Mouse (Mus musculus): Measurements from ENCODE around the gene Pafah1b2.

DNA sequence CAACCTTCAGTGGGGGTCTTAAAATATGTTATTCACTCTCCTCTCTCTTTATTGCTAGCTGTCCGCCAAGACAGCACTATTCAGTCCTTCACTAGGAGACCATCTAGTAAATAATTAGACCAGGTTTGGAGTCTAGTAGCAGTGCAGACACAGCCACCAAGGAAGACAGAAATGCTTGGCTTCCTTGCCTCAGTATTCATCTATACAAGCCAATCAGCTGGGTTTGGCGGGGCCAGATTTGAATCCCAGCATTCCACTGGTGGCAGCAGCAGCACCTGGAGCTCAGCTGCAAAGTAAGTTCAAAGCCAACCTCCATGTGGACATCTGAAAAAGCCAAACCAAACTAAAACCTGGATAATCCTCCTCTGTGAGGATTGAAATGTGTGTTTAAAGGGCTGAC, 47.8 kb upstream of the Pafah1b2 start:
- TF ChIP-seq CTCF (IDR thresholded peaks at IDR 0.05), result no peak
- no peak for TF ChIP-seq EP300 (IDR thresholded peaks at IDR 0.05; ENCODE audit: insufficient read depth, low read depth, low read length)

Data from heart, adult 2 months (tissue).